Comparison of ENCODE assay signal across 14 mouse cellular contexts in the genomic region with DNA sequence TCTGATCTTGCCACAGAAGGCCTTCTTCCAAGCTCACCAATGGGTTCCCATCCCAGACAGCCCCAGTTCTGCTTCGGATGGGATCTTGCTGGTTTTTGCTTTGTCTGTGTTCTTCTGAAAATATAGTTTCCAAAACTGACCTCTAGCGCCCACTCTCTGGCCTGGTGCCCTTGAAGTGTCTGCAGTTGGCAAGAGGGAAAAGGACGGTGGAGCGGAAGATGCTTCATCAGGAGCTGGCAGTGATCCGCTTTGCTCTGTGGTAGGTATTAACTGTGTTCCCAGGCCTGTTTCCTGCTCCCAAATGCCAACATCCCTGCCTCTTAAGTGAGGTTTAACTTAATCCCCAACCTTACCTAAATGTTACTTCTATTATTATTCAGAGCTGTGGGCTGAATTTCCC. TPM values are rescaled to one million over a fixed set of nuclear protein-coding genes. Genes with fewer than 3 reads are reported as not detected.
DNase-seq lines count a peak whose midpoint lies in the region; ATAC-seq and TF ChIP-seq lines count a peak whose summit lies in the region.
"Had no signal": no experiment of that assay in that cellular context is flagged by ENCODE, and none has a peak within 500 bp of the region (broad histone marks: within the 10 kb centered on the region; RNA-seq: fewer than 3 reads in every experiment).

No protein-coding gene starts in this region.

- no peak for ATAC-seq in hindbrain, embryonic 11.5 days (ENCODE audit: low FRiP score)
- no peak for ATAC-seq in hindbrain, postnatal 0 days

- peaks cover 95% of the 10 kb centered on the region for H3K4me1 ChIP-seq in hindbrain, embryonic 10.5 days (replicated peaks)
- H3K4me1 ChIP-seq in hindbrain, embryonic 11.5 days (replicated peaks; ENCODE audit: control insufficient read depth, insufficient read depth, low read length) = peaks cover 20% of the 10 kb centered on the region
- peaks cover 45% of the 10 kb centered on the region for H3K4me1 ChIP-seq in hindbrain, postnatal 0 days (ENCODE audit: insufficient read depth, low read length)

- peak overlapping the region; percentile 35; the same call in 1 of the 2 replicates for H3K27ac ChIP-seq in hindbrain, embryonic 10.5 days
- no peak overlapping the region for H3K27ac ChIP-seq in hindbrain, embryonic 11.5 days (ENCODE audit: low read depth, low read length)
- H3K27ac ChIP-seq in hindbrain, postnatal 0 days = peak overlapping the region; percentile 45; the same call in 1 of the 2 replicates
- H3K27ac ChIP-seq: embryonic facial prominence, embryonic 12.5 days; neural tube, embryonic 12.5 days had no signal

- no peak overlapping the region for H3K4me2 ChIP-seq in hindbrain, embryonic 11.5 days (replicated peaks; ENCODE audit: low read depth, low read length)
- no peak overlapping the region for H3K4me2 ChIP-seq in hindbrain, postnatal 0 days (ENCODE audit: low read depth, low read length)
- H3K4me2 ChIP-seq: embryonic facial prominence, embryonic 12.5 days; neural tube, embryonic 12.5 days had no signal

- H3K27me3 ChIP-seq in hindbrain, embryonic 10.5 days (ENCODE audit: insufficient read depth, poor library complexity, severe bottlenecking) = no peaks in the 10 kb centered on the region
- H3K27me3 ChIP-seq in hindbrain, embryonic 11.5 days (ENCODE audit: control insufficient read depth, insufficient read depth, low read length) = no peaks in the 10 kb centered on the region
- no peaks in the 10 kb centered on the region for H3K27me3 ChIP-seq in hindbrain, postnatal 0 days (ENCODE audit: insufficient read depth, low read length)
- H3K27me3 ChIP-seq: embryonic facial prominence, embryonic 12.5 days; neural tube, embryonic 12.5 days had no signal

- H3K4me3 ChIP-seq in hindbrain, embryonic 10.5 days = no peak overlapping the region
- H3K4me3 ChIP-seq in hindbrain, embryonic 11.5 days (ENCODE audit: low read depth, low read length) = no peak overlapping the region
- H3K4me3 ChIP-seq in hindbrain, postnatal 0 days (ENCODE audit: low read length) = no peak overlapping the region
- H3K4me3 ChIP-seq: embryonic facial prominence, embryonic 12.5 days; neural tube, embryonic 12.5 days had no signal

- WGBS in hindbrain, embryonic 10.5 days = 81% methylated on average over 5 of the region's 5 CpGs
- 84% methylated on average over 5 of the region's 5 CpGs for WGBS in hindbrain, embryonic 11.5 days
- 34% methylated on average over 5 of the region's 5 CpGs for WGBS in hindbrain, postnatal 0 days

- TF ChIP-seq CTCF in hindbrain, postnatal 0 days (IDR thresholded peaks at IDR 0.05; ENCODE audit: low read depth) = no peak

- peaks cover 55% of the 10 kb centered on the region for H3K36me3 ChIP-seq in hindbrain, embryonic 10.5 days
- no peaks in the 10 kb centered on the region for H3K36me3 ChIP-seq in hindbrain, embryonic 11.5 days (ENCODE audit: control insufficient read depth, insufficient read depth, low read length)
- no peaks in the 10 kb centered on the region for H3K36me3 ChIP-seq in hindbrain, postnatal 0 days (ENCODE audit: insufficient read depth, low read length)

- DNase-seq in hindbrain, embryonic 10.5 days (ENCODE audit: low spot score) = no peak
- no peak for DNase-seq in hindbrain, embryonic 11.5 days (ENCODE audit: low spot score)
- DNase-seq in adrenal gland, postnatal 25 days = peak; percentile 58
- DNase-seq in cerebellum, postnatal 10 days = peak; percentile 91 to 92
- peak; percentile 68 for DNase-seq in hindbrain, postnatal 0 days (ENCODE audit: low spot score)
- DNase-seq in yolk sac, embryonic 10.5 days (ENCODE audit: low spot score) = no peak
- DNase-seq in gastrocnemius, postnatal 25 days = no peak
- no peak for DNase-seq in urinary bladder, postnatal 10 days (ENCODE audit: low spot score)
- DNase-seq: heart, adult 11 months; kidney, postnatal 10 days; spleen, adult 18-20 months; thymus, postnatal 36 days had no signal

- no peaks in the 10 kb centered on the region for H3K9me3 ChIP-seq in hindbrain, embryonic 10.5 days
- H3K9me3 ChIP-seq in hindbrain, embryonic 11.5 days (ENCODE audit: control insufficient read depth, low read length) = no peaks in the 10 kb centered on the region
- H3K9me3 ChIP-seq in hindbrain, postnatal 0 days (ENCODE audit: low read length) = no peaks in the 10 kb centered on the region
- H3K9me3 ChIP-seq: embryonic facial prominence, embryonic 12.5 days; neural tube, embryonic 12.5 days had no signal

- H3K9ac ChIP-seq in hindbrain, embryonic 11.5 days (ENCODE audit: low read depth, low read length) = no peak overlapping the region
- H3K9ac ChIP-seq in hindbrain, postnatal 0 days (replicated peaks; ENCODE audit: low read length) = no peak overlapping the region
- H3K9ac ChIP-seq: embryonic facial prominence, embryonic 12.5 days; neural tube, embryonic 12.5 days had no signal

RNA-seq across cellular contexts. Expression of gene Ssbp3, which starts 43.3 kb away (rescaled TPM):
- polyA plus RNA-seq in hindbrain, embryonic 10.5 days (2016; fragmentation: Nextera tagmentation; extraction: Ambion mirVana) = 140 and 180 TPM in 2 replicates
- 141 and 159 TPM in 2 replicates for polyA plus RNA-seq in hindbrain, embryonic 11.5 days (2014; fragmentation: Nextera tagmentation; extraction: Ambion mirVana)
- 70.8 and 82.6 TPM in 2 replicates for total RNA-seq in adrenal gland, postnatal 25 days (2021)
- 155 and 156 TPM in 2 replicates for total RNA-seq in hindbrain, postnatal 0 days (2014; rRNA removed)
- 102 and 108 TPM in 2 replicates for polyA plus RNA-seq in hindbrain, postnatal 0 days (2015; fragmentation: Nextera tagmentation; extraction: Ambion mirVana)
- total RNA-seq in gastrocnemius, postnatal 25 days (2021) = 10 to 100 TPM; 18.7 to 19.5 TPM

Comparison
In these comparisons a context has a peak if more than half of its experiments do, and no peak if none do; other contexts are left out.
1. DNase-seq: peak in adrenal gland, postnatal 25 days (single experiment), cerebellum, postnatal 10 days (2 of 2) and hindbrain, postnatal 0 days (single experiment); none in hindbrain, embryonic 10.5 days (single experiment), hindbrain, embryonic 11.5 days (single experiment), yolk sac, embryonic 10.5 days (single experiment), gastrocnemius, postnatal 25 days (single experiment) and urinary bladder, postnatal 10 days (single experiment).